Mouse (Mus musculus) kidney, adult 2 months (tissue): ENCODE results near the gene Rab11fip2. TPM values are rescaled to one million over a fixed set of nuclear protein-coding genes. Genes with fewer than 3 reads are reported as not detected.

Experiments
- DNase-seq: peaks from one replicate; pipeline ENCODE4 v3.0.0; 2021
- H3K27ac ChIP-seq: fragments of 200-500 bp; 2 replicates; pipeline ENCODE4 v1.5.1; 2012; ENCODE audit warnings: low read depth, low read length, control low read depth, inconsistent platforms; ENCODE audit not compliant: insufficient read depth
- H3K27me3 ChIP-seq: fragments of 200-500 bp; replicated peaks from 2 replicates; pipeline ENCODE4 v1.6.1; 2012; ENCODE audit warnings: mild to moderate bottlenecking, moderate library complexity, low read length, inconsistent platforms; ENCODE audit not compliant: control insufficient read depth, insufficient read depth
- H3K36me3 ChIP-seq: fragments of 200-500 bp; 2 replicates; pipeline ENCODE4 v1.6.1; 2012; ENCODE audit warnings: mild to moderate bottlenecking, moderate library complexity, low read length, inconsistent platforms; ENCODE audit not compliant: control insufficient read depth, insufficient read depth
- H3K4me1 ChIP-seq: fragments of 200-500 bp; 2 replicates; pipeline ENCODE4 v1.6.1; 2011; ENCODE audit warnings: low read length; ENCODE audit not compliant: control insufficient read depth, insufficient read depth
- H3K4me3 ChIP-seq: fragments of 200-500 bp; 2 replicates; pipeline ENCODE4 v1.5.1; 2011; ENCODE audit warnings: mild to moderate bottlenecking, low read depth, low read length, control low read depth; ENCODE audit not compliant: insufficient read depth
- CTCF ChIP-seq: fragments of 200-500 bp; conservative IDR thresholded peaks from 2 replicates; pipeline ENCODE4 v1.5.1; 2011; ENCODE audit warnings: low read depth, mild to moderate bottlenecking, control low read depth, low read length, moderate library complexity, mixed read lengths; ENCODE audit not compliant: insufficient read depth, insufficient read length
- POLR2A ChIP-seq: fragments of 200-500 bp; IDR thresholded peaks from one replicate; pipeline ENCODE4 v1.6.1; 2011; ENCODE audit warnings: low read depth, low read length, control low read depth
- WGBS: fragments of 180-500 bp; shearing (Covaris S2); methylation state at CpG from one replicate; pipeline ENCODE4 v1.1.7; 2018; 5-methylcytosine and 5-hydroxymethylcytosine counted together
- polyA plus RNA-seq: library from polyadenylated mRNA; depleted of rRNA; stranded (reverse); fragments of >200 nt; gene quantifications from 2 replicates; pipeline ENCODE4 v1.2.3, GENCODE M21; 2012

The Rab11fip2 gene
- polyA plus RNA-seq, 1 experiment, result 5.3 TPM

DNA sequence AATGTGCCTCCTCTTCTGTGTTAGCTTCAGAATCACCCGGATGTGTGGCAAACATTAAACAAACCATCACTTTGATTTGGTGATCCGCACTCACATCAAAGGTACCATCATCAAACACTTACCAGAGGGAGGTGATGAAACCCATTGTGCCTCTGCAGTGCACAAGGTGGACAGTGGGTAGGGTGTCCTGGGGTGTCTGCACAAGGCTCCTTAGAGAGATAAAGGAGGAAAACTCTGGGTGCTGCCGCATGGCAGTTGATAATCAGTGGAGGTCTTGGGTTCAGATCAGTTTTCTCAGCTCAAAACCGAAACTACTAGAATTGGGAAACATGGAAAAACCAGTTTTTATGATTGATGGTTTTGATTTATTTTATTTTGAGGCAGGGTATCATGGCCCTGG lies 54.1 kb downstream of the Rab11fip2 start:
- H3K4me3 ChIP-seq, result no peak overlapping the region
- H3K36me3 ChIP-seq, result no peaks in the 10 kb centered on the region; the same call in 1 of the 2 replicates
- 82% methylated on average over 4 of the region's 4 CpGs for WGBS
- no peak overlapping the region for H3K27ac ChIP-seq
- TF ChIP-seq CTCF, result no peak
- no peak for TF ChIP-seq POLR2A
- no peak for DNase-seq
- H3K4me1 ChIP-seq, result no peaks in the 10 kb centered on the region
- no peaks in the 10 kb centered on the region for H3K27me3 ChIP-seq

DNA sequence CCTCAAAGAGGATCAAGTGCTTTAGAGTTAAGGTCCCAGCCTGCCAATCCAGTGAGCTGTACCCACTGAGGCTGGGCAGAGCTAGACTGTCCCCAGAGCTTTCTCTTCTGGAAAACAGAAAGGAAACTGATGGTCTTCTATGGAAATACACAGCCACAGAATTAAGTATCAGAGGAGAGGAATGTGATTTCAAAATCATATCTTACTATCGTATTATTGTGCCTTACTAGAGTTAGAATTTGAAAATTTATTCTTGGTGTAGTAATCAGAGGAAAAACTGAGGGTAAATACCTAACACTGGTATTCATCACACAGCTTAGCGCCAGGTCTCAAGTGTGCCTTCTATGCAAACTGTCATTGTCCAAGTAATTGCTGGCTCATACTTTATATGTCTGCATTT lies 54.6 kb downstream of the Rab11fip2 start:
- 99% methylated on average over 2 of the region's 2 CpGs for WGBS
- H3K27ac ChIP-seq, result no peak overlapping the region
- DNase-seq, result no peak
- no peak overlapping the region for H3K4me3 ChIP-seq
- H3K4me1 ChIP-seq, result no peaks in the 10 kb centered on the region
- no peaks in the 10 kb centered on the region for H3K27me3 ChIP-seq
- H3K36me3 ChIP-seq, result no peaks in the 10 kb centered on the region; the same call in 1 of the 2 replicates
- TF ChIP-seq POLR2A (no peak), CTCF (no peak)

DNA sequence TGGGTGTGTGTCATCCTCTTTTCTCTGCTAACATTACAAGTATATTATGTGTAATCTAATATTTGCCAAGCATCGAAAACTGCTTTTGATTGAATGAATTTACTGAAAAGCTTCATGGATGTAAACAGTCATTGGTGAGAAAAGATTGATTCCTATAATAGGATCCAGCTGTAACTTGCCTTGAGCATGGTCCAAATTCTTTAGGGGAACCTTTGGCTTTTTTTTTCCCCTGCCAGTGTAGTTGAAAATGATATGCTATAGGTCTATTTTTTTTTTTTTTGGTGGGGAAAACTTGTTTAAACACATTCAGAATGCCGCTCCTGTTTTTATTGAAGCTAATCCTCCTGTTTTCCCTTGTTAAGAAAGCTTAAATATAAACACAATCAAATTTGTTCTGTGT lies 55.6 kb downstream of the Rab11fip2 start:
- no peak overlapping the region for H3K4me3 ChIP-seq
- no peak overlapping the region for H3K27ac ChIP-seq
- 79% methylated on average over 2 of the region's 2 CpGs for WGBS
- no peaks in the 10 kb centered on the region; the same call in 1 of the 2 replicates for H3K36me3 ChIP-seq
- H3K27me3 ChIP-seq, result no peaks in the 10 kb centered on the region
- no peaks in the 10 kb centered on the region for H3K4me1 ChIP-seq
- no peak for DNase-seq
- no peak for TF ChIP-seq CTCF
- TF ChIP-seq POLR2A, result no peak

DNA sequence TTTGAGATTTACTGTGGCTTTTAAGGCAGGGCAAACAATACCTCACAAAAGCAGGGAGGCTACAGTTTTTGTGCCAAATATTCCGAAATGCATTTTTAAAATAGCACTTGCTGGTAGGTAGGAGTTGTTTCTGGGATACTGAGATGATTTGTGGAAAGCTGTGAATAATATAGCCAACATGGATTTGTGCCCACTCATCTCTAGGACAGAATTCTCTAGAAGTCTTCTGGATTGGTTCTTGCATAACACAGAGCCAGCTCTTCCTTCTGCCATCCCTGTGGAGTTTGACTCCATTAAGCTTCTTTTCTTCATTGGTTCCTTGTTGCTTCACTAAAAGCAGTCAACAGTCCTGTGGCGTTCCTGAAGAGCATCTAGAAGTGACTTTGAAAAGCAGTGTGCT lies 58.2 kb downstream of the Rab11fip2 start:
- 82% methylated on average over 2 of the region's 2 CpGs for whole genome bisulfite sequencing
- no peaks in the 10 kb centered on the region for H3K36me3 ChIP-seq
- DNase-seq, result no peak
- no peak overlapping the region for H3K27ac ChIP-seq
- H3K4me3 ChIP-seq, result no peak overlapping the region
- no peaks in the 10 kb centered on the region; the same call in 1 of the 2 replicates for H3K27me3 ChIP-seq
- no peaks in the 10 kb centered on the region for H3K4me1 ChIP-seq
- TF ChIP-seq CTCF (no peak), POLR2A (no peak)

DNA sequence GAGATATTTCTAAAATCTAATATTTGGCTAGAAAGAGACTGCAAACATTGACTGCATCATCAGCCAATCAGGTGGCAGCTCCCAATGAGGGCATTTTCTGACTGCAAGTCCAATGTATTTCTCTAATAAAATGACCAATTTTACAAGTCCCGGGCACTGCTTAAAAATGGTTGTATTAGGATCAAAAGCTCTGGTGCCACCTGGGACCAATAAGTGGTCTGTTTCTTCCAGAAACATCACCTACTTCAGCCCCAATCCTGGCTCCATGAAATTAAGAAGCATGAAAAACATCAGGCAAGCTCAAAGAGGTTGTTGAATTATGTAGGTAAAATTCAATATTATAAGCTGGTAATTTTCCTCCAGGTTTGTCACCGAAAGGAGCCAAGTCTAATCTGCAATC lies 66.2 kb downstream of the Rab11fip2 start:
- TF ChIP-seq POLR2A (no peak), CTCF (no peak)
- Histone ChIP-seq H3K27me3 (no peaks in the 10 kb centered on the region; the same call in 1 of the 2 replicates), H3K4me3 (no peak overlapping the region), H3K4me1 (no peaks in the 10 kb centered on the region), H3K36me3 (no peaks in the 10 kb centered on the region), H3K27ac (no peak overlapping the region)
- DNase-seq, result no peak
- WGBS, result 95% methylated on average over 2 of the region's 2 CpGs

DNA sequence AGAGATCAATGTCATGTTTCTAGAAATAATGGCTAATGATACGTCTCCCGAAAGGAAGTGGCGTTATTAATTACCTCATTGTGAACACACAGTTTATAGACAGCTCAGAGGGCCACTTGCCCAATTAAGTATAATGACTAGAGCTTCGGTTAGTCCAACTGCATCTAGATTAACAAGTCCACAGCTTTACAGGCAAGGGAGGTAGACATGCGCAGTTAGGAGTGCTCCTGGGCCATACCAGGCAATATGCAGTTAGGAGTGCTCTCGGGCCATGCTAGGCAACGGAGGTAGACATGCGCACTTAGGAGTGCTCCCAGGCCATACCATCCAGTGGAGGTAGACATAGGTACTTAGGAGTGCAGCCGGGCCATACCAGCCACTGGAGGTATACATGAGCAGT lies 76.8 kb downstream of the Rab11fip2 start:
- Histone ChIP-seq H3K27me3 (no peaks in the 10 kb centered on the region), H3K4me3 (no peak overlapping the region), H3K4me1 (no peaks in the 10 kb centered on the region), H3K27ac (no peak overlapping the region), H3K36me3 (no peaks in the 10 kb centered on the region; the same call in 1 of the 2 replicates)
- DNase-seq, result no peak
- TF ChIP-seq POLR2A (no peak), CTCF (no peak)
- WGBS, result 87% methylated on average over 9 of the region's 9 CpGs

DNA sequence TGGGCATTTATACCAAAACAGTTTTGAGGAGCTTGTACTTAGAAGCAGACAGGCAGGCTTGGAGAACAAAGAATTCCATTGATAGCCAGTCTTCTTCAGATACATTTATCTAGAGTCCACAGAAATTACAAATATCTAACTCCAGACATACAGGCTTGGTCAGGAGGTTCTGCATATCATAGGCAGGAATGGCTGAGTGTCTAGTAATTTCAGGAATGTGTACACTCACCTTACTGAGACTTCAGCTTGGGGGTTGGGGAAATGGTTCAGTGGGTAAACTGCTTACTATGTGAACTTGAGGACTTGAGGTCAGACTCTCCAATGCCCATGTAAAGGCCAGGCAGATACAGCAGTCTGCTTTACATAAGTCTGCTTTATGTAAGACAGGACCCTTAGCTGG lies 81.0 kb downstream of the Rab11fip2 start:
- DNase-seq, result no peak
- Histone ChIP-seq H3K27me3 (no peaks in the 10 kb centered on the region), H3K4me1 (no peaks in the 10 kb centered on the region), H3K27ac (no peak overlapping the region), H3K36me3 (no peaks in the 10 kb centered on the region; the same call in 1 of the 2 replicates), H3K4me3 (no peak overlapping the region)
- no peak for TF ChIP-seq CTCF
- TF ChIP-seq POLR2A, result no peak
